Mouse (Mus musculus): Measurements from ENCODE around the gene Pde4d. TPM values are rescaled to one million over a fixed set of nuclear protein-coding genes. Genes with fewer than 3 reads are reported as not detected.

The Pde4d gene
- polyA plus RNA-seq, 1 experiment from 2014 or later, result 14.6 TPM

GRCm38 (mm10) chr13:109662731-109663130 is 1213.0 kb downstream of the Pde4d start:
- Histone ChIP-seq H3K9ac (replicated peaks; ENCODE audit: low read length) (no peak overlapping the region), H3K4me1 (ENCODE audit: control insufficient read depth, insufficient read depth, low read length) (no peaks in the 10 kb centered on the region), H3K4me3 (ENCODE audit: low read depth, low read length) (no peak overlapping the region), H3K27ac (replicated peaks; ENCODE audit: low read depth, low read length) (no peak overlapping the region), H3K27me3 (ENCODE audit: control insufficient read depth, insufficient read depth, low read length) (no peaks in the 10 kb centered on the region), H3K4me2 (ENCODE audit: low read depth, low read length) (no peak overlapping the region), H3K9me3 (replicated peaks; ENCODE audit: control insufficient read depth, low read length) (no peaks in the 10 kb centered on the region), H3K36me3 (replicated peaks; ENCODE audit: control insufficient read depth, insufficient read depth, low read depth, low read length) (no peaks in the 10 kb centered on the region)
- WGBS, result 23% methylated on average over 3 of the region's 3 CpGs
- DNase-seq (ENCODE audit: low spot score) (peak; percentile 63), ATAC-seq (replicated peaks; ENCODE audit: insufficient number of reproducible peaks, low FRiP score, low TSS enrichment, low read depth) (no peak)

- H3K36me3 ChIP-seq (replicated peaks; ENCODE audit: control insufficient read depth, insufficient read depth, low read depth, low read length), result no peaks in the 10 kb centered on the region
Measured at GRCm38 (mm10) chr13:109664956-109665802, 1215.4 kb downstream of the Pde4d start.

GRCm38 (mm10) chr13:109665803-109666403 is 1216.2 kb downstream of the Pde4d start:
- WGBS, result 91% methylated on average over 10 of the region's 10 CpGs
- Histone ChIP-seq H3K36me3 (replicated peaks; ENCODE audit: control insufficient read depth, insufficient read depth, low read depth, low read length) (no peaks in the 10 kb centered on the region), H3K27me3 (ENCODE audit: control insufficient read depth, insufficient read depth, low read length) (no peaks in the 10 kb centered on the region), H3K4me3 (ENCODE audit: low read depth, low read length) (no peak overlapping the region), H3K9ac (replicated peaks; ENCODE audit: low read length) (no peak overlapping the region), H3K4me2 (ENCODE audit: low read depth, low read length) (no peak overlapping the region), H3K4me1 (ENCODE audit: control insufficient read depth, insufficient read depth, low read length) (no peaks in the 10 kb centered on the region), H3K9me3 (replicated peaks; ENCODE audit: control insufficient read depth, low read length) (no peaks in the 10 kb centered on the region), H3K27ac (replicated peaks; ENCODE audit: low read depth, low read length) (no peak overlapping the region)
- DNase-seq (ENCODE audit: low spot score) (no peak), ATAC-seq (replicated peaks; ENCODE audit: insufficient number of reproducible peaks, low FRiP score, low TSS enrichment, low read depth) (no peak)

More at GRCm38 (mm10) chr13:109664956-109665802, 1215.4 kb downstream of the Pde4d start:
- DNase-seq (ENCODE audit: low spot score) (no peak), ATAC-seq (replicated peaks; ENCODE audit: insufficient number of reproducible peaks, low FRiP score, low TSS enrichment, low read depth) (no peak)
- 66% methylated on average over 10 of the region's 10 CpGs for WGBS
- Histone ChIP-seq H3K4me3 (ENCODE audit: low read depth, low read length) (no peak overlapping the region), H3K27ac (replicated peaks; ENCODE audit: low read depth, low read length) (no peak overlapping the region), H3K4me2 (ENCODE audit: low read depth, low read length) (no peak overlapping the region), H3K9ac (replicated peaks; ENCODE audit: low read length) (no peak overlapping the region), H3K4me1 (ENCODE audit: control insufficient read depth, insufficient read depth, low read length) (no peaks in the 10 kb centered on the region), H3K9me3 (replicated peaks; ENCODE audit: control insufficient read depth, low read length) (no peaks in the 10 kb centered on the region), H3K27me3 (ENCODE audit: control insufficient read depth, insufficient read depth, low read length) (no peaks in the 10 kb centered on the region)

GRCm38 (mm10) chr13:109669965-109670364 is 1220.2 kb downstream of the Pde4d start:
- no peaks in the 10 kb centered on the region for H3K27me3 ChIP-seq (ENCODE audit: control insufficient read depth, insufficient read depth, low read length)
- no peak overlapping the region for H3K9ac ChIP-seq (replicated peaks; ENCODE audit: low read length)
- H3K36me3 ChIP-seq (replicated peaks; ENCODE audit: control insufficient read depth, insufficient read depth, low read depth, low read length), result no peaks in the 10 kb centered on the region
- no peak for DNase-seq (ENCODE audit: low spot score)
- no peak for ATAC-seq (replicated peaks; ENCODE audit: insufficient number of reproducible peaks, low FRiP score, low TSS enrichment, low read depth)
- H3K4me2 ChIP-seq (ENCODE audit: low read depth, low read length), result no peak overlapping the region
- H3K4me3 ChIP-seq (ENCODE audit: low read depth, low read length), result no peak overlapping the region
- H3K9me3 ChIP-seq (replicated peaks; ENCODE audit: control insufficient read depth, low read length), result no peaks in the 10 kb centered on the region
- H3K4me1 ChIP-seq (ENCODE audit: control insufficient read depth, insufficient read depth, low read length), result no peaks in the 10 kb centered on the region
- no peak overlapping the region for H3K27ac ChIP-seq (replicated peaks; ENCODE audit: low read depth, low read length)
- WGBS, result 71% methylated on average over 4 of the region's 4 CpGs

- Histone ChIP-seq H3K27me3 (ENCODE audit: control insufficient read depth, insufficient read depth, low read length) (no peaks in the 10 kb centered on the region), H3K9ac (replicated peaks; ENCODE audit: low read length) (no peak overlapping the region), H3K27ac (replicated peaks; ENCODE audit: low read depth, low read length) (no peak overlapping the region), H3K9me3 (replicated peaks; ENCODE audit: control insufficient read depth, low read length) (no peaks in the 10 kb centered on the region), H3K4me1 (ENCODE audit: control insufficient read depth, insufficient read depth, low read length) (no peaks in the 10 kb centered on the region), H3K36me3 (replicated peaks; ENCODE audit: control insufficient read depth, insufficient read depth, low read depth, low read length) (no peaks in the 10 kb centered on the region), H3K4me2 (ENCODE audit: low read depth, low read length) (no peak overlapping the region), H3K4me3 (ENCODE audit: low read depth, low read length) (no peak overlapping the region)
- DNase-seq (ENCODE audit: low spot score), result no peak
- WGBS, result 51% methylated on average over 8 of the region's 8 CpGs
- ATAC-seq (replicated peaks; ENCODE audit: insufficient number of reproducible peaks, low FRiP score, low TSS enrichment, low read depth), result no peak
Measured at GRCm38 (mm10) chr13:109671589-109672347, 1222.0 kb downstream of the Pde4d start.

- Histone ChIP-seq H3K9me3 (replicated peaks; ENCODE audit: control insufficient read depth, low read length) (no peaks in the 10 kb centered on the region), H3K4me3 (ENCODE audit: low read depth, low read length) (no peak overlapping the region), H3K4me1 (ENCODE audit: control insufficient read depth, insufficient read depth, low read length) (no peaks in the 10 kb centered on the region), H3K36me3 (replicated peaks; ENCODE audit: control insufficient read depth, insufficient read depth, low read depth, low read length) (no peaks in the 10 kb centered on the region), H3K27ac (replicated peaks; ENCODE audit: low read depth, low read length) (no peak overlapping the region), H3K9ac (replicated peaks; ENCODE audit: low read length) (no peak overlapping the region), H3K27me3 (ENCODE audit: control insufficient read depth, insufficient read depth, low read length) (no peaks in the 10 kb centered on the region), H3K4me2 (ENCODE audit: low read depth, low read length) (no peak overlapping the region)
- DNase-seq (ENCODE audit: low spot score), result no peak
- ATAC-seq (replicated peaks; ENCODE audit: insufficient number of reproducible peaks, low FRiP score, low TSS enrichment, low read depth), result no peak
- 49% methylated on average over 4 of the region's 4 CpGs for WGBS
Measured at GRCm38 (mm10) chr13:109677047-109677446, 1227.3 kb downstream of the Pde4d start.

GRCm38 (mm10) chr13:109677617-109678016 is 1227.9 kb downstream of the Pde4d start:
- no peak for ATAC-seq (replicated peaks; ENCODE audit: insufficient number of reproducible peaks, low FRiP score, low TSS enrichment, low read depth)
- no peaks in the 10 kb centered on the region for H3K27me3 ChIP-seq (ENCODE audit: control insufficient read depth, insufficient read depth, low read length)
- H3K4me2 ChIP-seq (ENCODE audit: low read depth, low read length), result no peak overlapping the region
- WGBS, result 73% methylated on average over 3 of the region's 3 CpGs
- H3K4me3 ChIP-seq (ENCODE audit: low read depth, low read length), result no peak overlapping the region
- H3K9me3 ChIP-seq (replicated peaks; ENCODE audit: control insufficient read depth, low read length), result no peaks in the 10 kb centered on the region
- no peak overlapping the region for H3K27ac ChIP-seq (replicated peaks; ENCODE audit: low read depth, low read length)
- DNase-seq (ENCODE audit: low spot score), result no peak
- no peak overlapping the region for H3K9ac ChIP-seq (replicated peaks; ENCODE audit: low read length)
- H3K4me1 ChIP-seq (ENCODE audit: control insufficient read depth, insufficient read depth, low read length), result no peaks in the 10 kb centered on the region
- no peaks in the 10 kb centered on the region for H3K36me3 ChIP-seq (replicated peaks; ENCODE audit: control insufficient read depth, insufficient read depth, low read depth, low read length)

- ATAC-seq (replicated peaks; ENCODE audit: insufficient number of reproducible peaks, low FRiP score, low TSS enrichment, low read depth), result no peak
- Histone ChIP-seq H3K4me2 (ENCODE audit: low read depth, low read length) (no peak overlapping the region), H3K27ac (replicated peaks; ENCODE audit: low read depth, low read length) (no peak overlapping the region), H3K27me3 (ENCODE audit: control insufficient read depth, insufficient read depth, low read length) (no peaks in the 10 kb centered on the region), H3K4me1 (ENCODE audit: control insufficient read depth, insufficient read depth, low read length) (no peaks in the 10 kb centered on the region), H3K36me3 (replicated peaks; ENCODE audit: control insufficient read depth, insufficient read depth, low read depth, low read length) (no peaks in the 10 kb centered on the region), H3K9ac (replicated peaks; ENCODE audit: low read length) (no peak overlapping the region), H3K9me3 (replicated peaks; ENCODE audit: control insufficient read depth, low read length) (no peaks in the 10 kb centered on the region), H3K4me3 (ENCODE audit: low read depth, low read length) (no peak overlapping the region)
- 77% methylated on average over 1 of the region's 1 CpGs for WGBS
- DNase-seq (ENCODE audit: low spot score), result no peak
Measured at GRCm38 (mm10) chr13:109678991-109679390, 1229.2 kb downstream of the Pde4d start.

All from embryonic facial prominence, embryonic 11.5 days (tissue).